In the genomic region with DNA sequence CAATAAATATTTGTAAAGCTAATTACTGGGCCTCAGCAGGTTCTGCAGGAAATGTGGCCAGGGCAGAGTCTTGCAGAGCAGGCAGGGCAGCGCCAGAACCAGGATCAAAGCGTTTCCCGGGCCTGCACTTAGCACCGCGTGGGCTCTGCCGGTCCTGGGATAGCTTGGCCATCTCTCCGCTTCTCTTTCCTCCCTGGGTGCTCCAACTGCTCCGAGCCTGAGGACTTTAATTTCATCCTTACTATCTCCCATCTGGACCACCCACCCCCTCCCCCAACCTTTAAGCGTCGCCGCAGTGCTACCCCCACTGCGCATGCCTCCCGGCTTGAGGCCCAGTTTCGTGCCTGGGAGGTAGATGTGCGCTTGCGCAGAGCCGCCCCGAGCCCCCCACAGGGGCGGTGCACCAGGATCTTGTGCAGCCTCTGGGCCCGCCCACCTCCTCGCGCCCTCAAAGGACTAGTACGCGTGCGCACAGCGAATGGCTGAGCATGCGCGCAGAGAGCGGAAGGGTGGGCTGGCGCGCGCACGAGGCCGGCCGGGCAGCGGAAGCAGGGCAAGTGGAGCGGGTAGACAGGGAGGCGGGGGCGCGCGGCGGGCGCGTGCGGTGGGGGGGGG, we compare ENCODE assay signal across 8 mouse cellular contexts. TPM values are rescaled to one million over a fixed set of nuclear protein-coding genes. Genes with fewer than 3 reads are reported as not detected.
A peak's percentile ranks its signal among the peaks of the same experiment; 100 is the strongest.
DNase-seq lines count a peak whose midpoint lies in the region; ATAC-seq and TF ChIP-seq lines count a peak whose summit lies in the region.

A gene (plus strand): TSS at position 553 of the 615 bp plus-strand sequence.

- H3K9ac ChIP-seq in hindbrain, embryonic 13.5 days, result peak within 1 kb of the TSS; percentile 91

- peak; percentile 82 for ATAC-seq in Patski
- ATAC-seq in hindbrain, embryonic 13.5 days (ENCODE audit: low FRiP score), result peak; percentile 96

- no peaks in the 10 kb centered on the region for H3K27me3 ChIP-seq in Patski
- H3K27me3 ChIP-seq in hindbrain, embryonic 13.5 days, result no peaks in the 10 kb centered on the region

- TF ChIP-seq CTCF in Patski (IDR thresholded peaks at IDR 0.05), result no peak

- CTCF ChIA-PET in Patski (lab: Charles Lee), result interaction anchor here (1.3 to 1.6 kb wide), 2 partner anchors 14 kb away, joined by 3 to 4 read pairs; no protein-coding TSS in a partner anchor

- peak; percentile 91 for DNase-seq in Patski (ENCODE audit: low read depth, low spot score)
- peak; percentile 100 for DNase-seq in cerebellum, postnatal 14 days
- peak; percentile 99 for DNase-seq in frontal cortex, postnatal 14 days (ENCODE audit: low spot score in 2 of 2)
- DNase-seq in layer of hippocampus, postnatal 25 days (ENCODE audit: extremely low spot score in 1 of 2, low spot score in 1 of 2), result peak; percentile 95 to 97
- peak; percentile 99 for DNase-seq in lung, postnatal 25 days (ENCODE audit: low spot score)
- peak; percentile 100 for DNase-seq in retina, embryonic 14.5 days (ENCODE audit: low spot score)
- peak; percentile 100 for DNase-seq in thymus, postnatal 4 days

- H3K36me3 ChIP-seq in hindbrain, embryonic 13.5 days, result no peaks in the 10 kb centered on the region

- H3K4me2 ChIP-seq in hindbrain, embryonic 13.5 days, result peak within 1 kb of the TSS; percentile 82

- under 1% methylated on average over 35 of the region's 45 CpGs for WGBS in hindbrain, embryonic 13.5 days

- H3K9me3 ChIP-seq in hindbrain, embryonic 13.5 days, result no peaks in the 10 kb centered on the region

- peaks cover 40% of the 10 kb centered on the region for H3K4me1 ChIP-seq in hindbrain, embryonic 13.5 days (replicated peaks)

- H3K4me3 ChIP-seq in hindbrain, embryonic 13.5 days, result peak within 1 kb of the TSS; percentile 75

- in situ Hi-C loops in Patski (cut with MboI; ENCODE audit: low pct_unique_long_range_greater_than_20kb), result no loop called here

- peak within 1 kb of the TSS; percentile 99 for H3K27ac ChIP-seq in hindbrain, embryonic 13.5 days

- POLR2A ChIA-PET in Patski (lab: Charles Lee), result interaction anchor here (0.7 kb wide), 1 partner anchor 9 kb away, joined by 3 read pairs; no protein-coding TSS in a partner anchor

RNA-seq across cellular contexts. Expression of the gene that starts here (rescaled TPM):
- 89.3 TPM for polyA plus RNA-seq in Patski (2021)
- 156 and 158 TPM in 2 replicates for polyA plus RNA-seq in hindbrain, embryonic 13.5 days (2015; fragmentation: Nextera tagmentation; extraction: Ambion mirVana)
- total RNA-seq in layer of hippocampus, postnatal 25 days (2021), result 100 to 1,000 TPM; 115 to 122 TPM

Comparison
In these comparisons a context has a peak if more than half of its experiments do, and no peak if none do; other contexts are left out.
1. Peak in every context shown above with its lines: DNase-seq, ATAC-seq, H3K4me3 ChIP-seq and H3K27ac ChIP-seq.